Mouse (Mus musculus): ENCODE measurements around the gene 1700007K13Rik.
A peak's percentile ranks its signal among the peaks of the same experiment; 100 is the strongest.

The 1700007K13Rik gene

GRCm38 (mm10) chr2:28468486-28469225 is 2.5 kb upstream of the 1700007K13Rik start:
- no peak for DNase-seq

GRCm38 (mm10) chr2:28467860-28468485 is 1.8 kb upstream of the 1700007K13Rik start, which contains the start of gene Mrps2:
TSS of gene Mrps2 (plus strand) at chr2:28468066.
- peak; percentile 83 for DNase-seq

DNA sequence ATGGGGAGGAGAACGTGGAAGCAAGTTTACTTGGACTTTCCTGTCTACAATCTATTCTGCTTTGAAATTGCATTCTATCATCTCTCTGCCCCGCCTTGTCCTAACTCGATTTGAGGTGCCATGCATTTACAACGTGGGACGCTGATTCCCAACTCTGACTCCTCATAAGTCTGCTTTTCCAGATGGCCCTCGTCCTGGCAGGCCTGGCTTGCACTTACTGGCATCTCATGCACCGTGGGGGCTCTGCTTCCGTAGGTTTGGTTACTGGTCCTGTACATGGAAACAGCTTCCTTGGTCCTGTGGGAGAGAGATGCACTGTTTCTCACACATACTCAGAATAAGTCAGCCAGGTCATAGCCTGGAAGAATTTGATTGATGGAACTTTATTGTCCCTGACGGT is 1.2 kb downstream of the 1700007K13Rik start:
- no peak for DNase-seq

DNA sequence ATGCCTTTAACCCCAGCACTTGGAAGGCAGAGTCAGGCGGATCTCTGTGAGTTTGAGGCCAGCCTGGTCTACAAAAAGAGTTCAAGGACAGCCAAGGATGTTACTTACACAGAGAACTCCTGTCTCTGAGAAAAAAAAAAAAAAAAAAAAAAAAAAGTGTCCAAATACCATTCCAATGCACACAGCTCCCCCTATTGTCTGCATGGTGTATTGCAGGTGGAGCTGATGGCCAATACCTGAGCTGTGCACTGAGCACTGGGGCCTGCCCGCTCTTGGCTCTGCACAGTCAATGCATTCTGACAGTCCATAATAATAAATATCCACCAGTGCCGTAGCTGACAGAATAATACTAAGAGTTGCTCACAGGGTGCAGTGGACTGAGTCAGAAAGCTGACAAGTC is 2.2 kb downstream of the 1700007K13Rik start:
- peak; percentile 70 for DNase-seq

- DNase-seq: no peak
Observed at GRCm38 (mm10) chr2:28456616-28457015, 9.5 kb downstream of the 1700007K13Rik start.

GRCm38 (mm10) chr2:28453539-28453938 is 12.6 kb downstream of the 1700007K13Rik start:
- DNase-seq: no peak

DNA sequence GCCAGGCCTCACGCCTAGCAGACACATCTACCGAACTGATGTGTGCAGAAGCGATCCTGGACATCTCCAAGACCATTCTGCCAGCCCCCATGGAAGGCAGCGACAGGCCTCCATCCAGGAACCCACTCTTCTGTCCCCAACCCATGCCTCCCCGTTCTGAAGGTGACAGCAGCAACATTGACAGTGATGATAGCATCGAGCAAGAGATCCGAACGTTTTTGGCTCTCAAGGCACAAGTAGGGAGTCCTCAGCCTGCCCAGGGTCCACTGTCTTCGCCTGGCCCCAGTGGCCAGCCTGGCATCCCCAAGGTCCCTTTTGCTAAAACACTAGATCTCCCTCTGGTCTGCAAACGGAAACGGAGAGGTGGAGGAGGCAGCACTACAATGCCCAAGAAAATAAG is 14.5 kb downstream of the 1700007K13Rik start:
- DNase-seq: no peak

DNA sequence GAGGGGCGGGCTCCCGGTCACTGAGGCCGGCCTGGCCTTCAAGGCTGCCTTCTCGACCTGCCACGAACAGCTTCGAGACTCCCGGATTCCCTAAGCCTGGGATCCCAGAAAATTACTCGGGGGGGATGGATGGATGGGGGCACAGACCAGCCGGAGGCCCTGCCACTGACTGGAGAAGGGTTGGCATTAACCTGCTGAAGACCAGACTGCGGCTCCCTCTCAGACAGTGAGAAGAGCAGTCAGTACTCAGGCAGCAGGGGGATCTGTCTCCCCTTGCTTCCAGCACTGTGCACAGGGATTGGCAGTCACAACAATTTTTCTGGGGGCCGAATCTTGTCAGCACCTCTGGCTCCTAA is 18.8 kb downstream of the 1700007K13Rik start:
- no peak for DNase-seq

- DNase-seq: peak; percentile 40
Observed at GRCm38 (mm10) chr2:28446515-28447314, 19.4 kb downstream of the 1700007K13Rik start, which contains the start of gene Ppp1r26. TSS of gene Ppp1r26 (plus strand) at chr2:28446800.

- DNase-seq: no peak
Observed at GRCm38 (mm10) chr2:28446181-28446514, 20.0 kb downstream of the 1700007K13Rik start.

DNA sequence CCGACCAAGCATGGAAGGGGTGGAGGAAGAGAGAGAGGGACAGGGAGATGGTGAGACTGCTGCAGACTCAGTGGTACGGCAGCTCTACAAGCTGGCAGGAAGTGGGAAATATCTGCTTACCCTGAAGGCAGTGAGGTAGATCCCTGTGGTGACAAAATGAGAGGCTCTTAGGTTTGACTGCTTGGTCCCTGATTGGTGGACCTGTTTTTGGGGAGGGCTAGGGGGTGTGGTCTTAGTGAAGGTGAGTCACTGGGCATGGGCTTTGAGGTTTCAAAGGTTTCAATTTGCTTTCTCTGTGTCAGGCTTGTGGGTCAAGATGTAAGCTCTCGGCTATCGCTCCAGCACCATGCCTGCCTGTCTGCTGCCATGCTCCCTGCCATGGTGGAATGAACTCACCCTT is 21.1 kb downstream of the 1700007K13Rik start:
- no peak for DNase-seq

- DNase-seq: no peak
Observed at GRCm38 (mm10) chr2:28440842-28441241, 25.3 kb downstream of the 1700007K13Rik start.

DNA sequence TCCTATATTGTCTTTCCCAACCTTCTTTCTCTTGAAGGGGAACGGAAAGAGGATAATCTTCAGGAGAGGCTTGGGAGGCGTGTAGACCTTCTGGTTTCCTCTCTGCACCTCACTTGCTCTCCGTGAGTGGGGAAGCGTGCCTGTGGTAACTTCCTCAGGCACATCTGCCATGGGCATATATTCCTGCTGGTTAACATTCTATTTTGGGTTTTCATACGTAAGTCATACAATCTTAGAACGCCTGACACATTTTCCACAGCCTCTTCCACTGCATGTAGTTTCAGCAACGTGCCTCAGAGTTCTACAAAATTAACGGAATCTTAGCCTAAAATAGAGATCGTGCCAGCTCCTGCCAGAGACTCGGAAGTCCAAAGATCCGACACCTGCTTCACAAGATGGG is 30.7 kb downstream of the 1700007K13Rik start:
- no peak for DNase-seq

DNA sequence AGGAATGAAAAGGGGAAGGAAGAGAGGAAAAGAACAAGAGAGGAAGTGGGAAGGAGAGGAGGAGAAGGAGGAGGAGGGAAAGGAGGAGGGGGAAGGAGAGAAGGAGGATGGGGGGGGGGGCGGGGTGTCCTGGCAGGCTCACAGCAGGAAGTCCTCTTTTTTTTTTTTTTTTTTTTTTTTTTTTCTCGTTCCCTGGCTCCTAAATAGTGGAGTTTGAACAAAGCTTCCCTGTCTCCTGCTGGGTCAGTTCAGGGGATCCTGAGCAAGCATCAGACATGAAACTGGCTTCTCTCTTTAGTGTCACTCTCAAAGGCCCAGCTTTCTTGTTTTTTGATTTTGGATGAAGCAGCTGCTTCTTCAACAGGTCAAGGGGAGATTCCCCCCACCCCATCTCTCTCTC is 32.6 kb downstream of the 1700007K13Rik start:
- DNase-seq: no peak

DNA sequence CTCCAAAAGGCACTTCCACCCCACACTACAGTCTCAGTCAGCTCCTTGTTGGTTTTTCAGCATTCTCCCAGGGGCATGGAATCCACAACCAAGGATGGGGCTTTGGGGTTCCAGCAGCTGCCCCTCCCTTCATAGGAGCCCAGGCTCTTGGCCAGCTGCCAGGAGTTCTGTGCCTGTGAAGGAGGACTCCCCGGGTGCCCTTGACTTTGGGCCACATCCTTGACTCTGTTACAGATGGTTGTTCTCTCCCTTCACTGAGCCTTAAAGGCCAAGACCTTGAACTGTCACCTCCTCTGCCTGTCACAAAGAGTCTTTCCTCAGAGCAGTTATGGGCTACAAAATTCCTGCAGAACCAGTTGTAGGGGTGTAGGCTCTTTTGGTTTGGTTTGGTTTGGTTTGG is 33.3 kb downstream of the 1700007K13Rik start:
- DNase-seq: no peak

DNA sequence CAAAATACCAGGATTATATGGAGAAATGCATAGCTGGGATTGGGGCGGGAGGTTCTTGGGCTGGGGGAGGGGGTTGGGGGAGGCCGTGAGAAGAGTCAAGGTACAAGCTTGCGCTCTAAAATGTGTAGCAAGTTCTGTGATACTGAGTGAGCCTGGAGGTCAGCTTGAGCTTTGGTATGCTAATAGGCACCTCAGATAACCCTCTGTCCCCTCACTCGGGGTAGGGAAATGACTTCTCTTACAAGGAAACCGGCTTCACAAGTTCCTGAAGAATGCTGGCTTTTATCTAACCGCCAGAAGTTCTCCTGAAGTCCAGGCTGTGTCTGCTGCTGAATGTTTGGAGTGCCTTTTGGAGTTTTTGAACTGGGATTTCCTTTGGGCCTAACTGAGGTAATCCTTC is 35.3 kb downstream of the 1700007K13Rik start:
- no peak for DNase-seq

DNA sequence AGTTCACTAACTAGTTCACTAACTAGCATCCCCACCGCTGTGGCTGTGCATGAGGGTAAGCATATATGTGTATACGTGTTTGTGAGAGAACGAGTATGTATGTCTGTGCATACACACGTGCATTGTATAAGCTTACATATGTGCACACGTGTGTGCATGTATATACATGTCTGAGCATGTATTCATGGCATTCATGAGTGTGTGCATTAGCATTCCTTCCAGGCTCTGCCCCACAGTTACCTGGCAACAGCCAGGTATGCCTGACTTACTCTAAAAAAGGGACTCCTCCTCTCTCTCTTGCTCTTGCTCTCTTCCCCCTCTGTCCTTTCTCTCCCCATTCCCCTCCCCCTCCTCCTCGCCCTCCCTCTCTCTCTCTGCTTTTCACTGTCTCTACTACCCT is 38.9 kb downstream of the 1700007K13Rik start:
- no peak for DNase-seq

DNA sequence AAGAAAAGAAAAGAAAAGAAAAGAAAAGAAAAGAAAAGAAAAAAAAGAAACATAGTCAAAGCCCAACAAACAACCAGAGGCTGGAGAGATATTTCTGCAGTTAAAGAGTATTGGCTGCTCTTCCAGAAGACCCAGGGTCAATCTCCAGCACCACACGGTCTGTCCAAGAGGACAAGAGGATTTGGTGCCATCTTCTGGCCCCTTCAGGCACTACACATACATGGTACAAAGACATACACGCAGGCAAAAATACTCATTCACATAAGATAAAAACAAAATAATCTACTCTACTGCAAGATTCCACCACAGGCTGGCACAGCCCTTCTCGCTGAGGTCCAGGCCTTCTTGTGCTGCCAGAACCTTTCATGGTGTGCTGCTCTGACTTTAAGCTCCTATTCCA is 43.0 kb downstream of the 1700007K13Rik start:
- peak; percentile 47 for DNase-seq

DNA sequence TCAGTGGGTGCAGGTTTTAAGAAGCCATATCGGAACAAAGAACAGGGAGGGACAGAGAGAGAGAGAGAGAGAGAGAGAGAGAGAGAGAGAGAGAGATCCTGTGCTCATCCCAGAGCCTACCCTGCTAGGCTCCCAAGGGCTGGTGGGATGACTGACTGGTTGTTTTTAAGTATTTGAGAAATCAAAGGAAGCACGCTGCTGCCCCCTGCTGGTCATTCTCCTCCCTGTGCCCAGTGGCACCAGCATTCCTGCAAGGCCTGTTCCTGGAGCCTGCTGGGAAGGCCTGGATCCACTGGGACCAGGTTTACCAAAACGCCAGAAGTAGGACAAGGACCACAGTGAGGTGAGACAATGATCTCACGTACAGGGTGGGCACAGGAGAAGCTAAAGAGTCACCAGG is 46.2 kb downstream of the 1700007K13Rik start:
- peak; percentile 48 for DNase-seq

DNA sequence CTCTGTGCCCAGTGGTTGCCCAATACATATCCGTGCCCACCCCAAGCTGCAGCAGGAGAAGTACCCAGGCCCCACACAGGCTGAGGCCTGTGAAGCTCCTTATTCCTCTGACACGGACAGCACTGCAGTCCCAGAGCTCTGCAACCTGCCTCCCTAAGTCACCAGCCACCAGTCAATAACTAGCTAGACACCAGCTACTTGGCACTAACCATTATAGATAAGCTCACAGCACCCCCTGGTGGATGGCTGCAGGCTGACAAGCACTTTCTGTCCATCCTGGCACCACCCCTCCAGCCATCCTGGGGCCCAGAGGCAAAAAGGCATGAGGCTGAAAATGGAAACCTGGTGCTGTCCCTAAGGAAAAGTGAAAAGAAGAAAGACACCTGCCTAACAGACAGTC is 48.1 kb downstream of the 1700007K13Rik start:
- DNase-seq: peak; percentile 72

- DNase-seq: no peak
Observed at GRCm38 (mm10) chr2:28416511-28416910, 49.6 kb downstream of the 1700007K13Rik start.

- DNase-seq: no peak
Observed at GRCm38 (mm10) chr2:28415387-28416024, 50.6 kb downstream of the 1700007K13Rik start.

- DNase-seq: no peak
Observed at GRCm38 (mm10) chr2:28414757-28415137, 51.4 kb downstream of the 1700007K13Rik start.

Measured in thymus, postnatal 25 days (tissue).